Mouse (Mus musculus) layer of hippocampus, adult 8-10 months (tissue): ENCODE measurements around the gene Fbrsl1. TPM values are rescaled to one million over a fixed set of nuclear protein-coding genes. Genes with fewer than 3 reads are reported as not detected.
A peak's percentile ranks its signal among the peaks of the same experiment; 100 is the strongest.

Experiments used
- DNase-seq, 2 experiments: peaks; one replicate each; pipeline ENCODE4 v3.0.0; 2022; ENCODE audit warnings: low spot score in 2 of 2
- total RNA-seq, 4 experiments: library from RNA; stranded (reverse); gene quantifications; 2 replicates each; pipeline ENCODE4 v1.2.4; 2022

The Fbrsl1 gene
- total RNA-seq, 4 experiments from 2014 or later: 64.9 to 81.4 (median 71.7) TPM

DNA sequence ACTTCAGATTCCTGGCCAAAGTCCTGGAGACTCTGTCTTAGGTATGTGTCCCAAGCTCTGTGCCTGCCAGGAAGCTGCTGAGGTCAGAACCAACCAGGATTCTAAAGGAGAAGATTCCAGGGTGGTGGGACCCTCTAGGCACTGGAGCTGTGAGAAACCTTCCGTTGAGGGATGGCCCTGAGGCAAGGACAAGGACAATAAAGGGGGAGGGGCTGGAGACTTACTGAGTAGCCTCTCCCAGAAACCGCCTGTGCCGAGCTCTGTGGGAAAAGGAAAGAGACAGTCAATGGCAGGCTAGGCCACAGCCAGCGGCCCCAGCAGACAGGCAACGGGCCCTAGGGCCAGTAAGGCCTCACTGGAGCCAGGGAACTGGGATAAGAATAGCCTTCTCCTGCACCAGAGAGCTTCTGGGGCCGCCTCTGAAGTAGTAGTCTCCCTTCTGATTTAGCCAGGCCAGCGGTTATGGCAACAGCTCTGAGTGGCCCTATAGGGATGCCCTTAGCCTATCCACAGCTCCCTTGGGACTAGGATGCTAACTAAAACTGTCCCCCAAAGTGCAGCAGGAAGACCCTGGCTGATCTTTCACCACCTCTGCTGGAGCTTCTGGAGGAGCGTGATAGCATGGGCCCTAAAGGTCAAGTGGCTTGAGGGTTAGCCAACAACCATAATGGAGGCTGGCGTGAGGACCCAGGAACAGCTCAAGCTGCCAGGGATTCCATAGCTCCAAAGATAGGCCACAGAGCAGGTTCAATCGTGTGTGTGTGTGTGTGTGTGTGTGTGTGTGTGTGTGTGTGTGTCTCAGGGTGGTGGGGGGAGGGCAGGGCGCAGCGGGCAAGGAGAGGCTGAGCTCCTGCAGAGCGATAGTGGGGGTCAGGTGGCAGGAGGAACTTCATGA, 32.2 kb downstream of the Fbrsl1 start:
- no peak for DNase-seq

DNA sequence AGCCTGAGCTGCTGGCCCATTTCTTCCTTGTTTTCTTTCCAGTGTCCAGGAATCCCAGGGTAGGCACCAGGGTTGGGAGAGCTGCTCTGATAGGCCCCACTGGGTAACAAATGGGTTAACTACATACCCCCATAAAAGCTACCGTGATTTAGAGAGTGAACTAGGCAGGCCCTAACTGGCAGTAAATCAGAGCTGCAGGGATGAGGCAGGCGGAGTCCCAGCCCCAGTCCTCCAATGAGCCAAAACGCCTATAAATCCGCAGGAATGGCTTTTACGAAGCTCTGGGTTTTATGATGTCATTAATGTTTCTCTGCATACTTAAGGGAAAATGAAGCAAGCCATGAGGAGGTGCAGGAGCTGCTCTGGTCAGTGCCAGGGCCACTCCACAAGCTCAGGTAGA, 33.3 kb downstream of the Fbrsl1 start:
- no peak for DNase-seq

DNA sequence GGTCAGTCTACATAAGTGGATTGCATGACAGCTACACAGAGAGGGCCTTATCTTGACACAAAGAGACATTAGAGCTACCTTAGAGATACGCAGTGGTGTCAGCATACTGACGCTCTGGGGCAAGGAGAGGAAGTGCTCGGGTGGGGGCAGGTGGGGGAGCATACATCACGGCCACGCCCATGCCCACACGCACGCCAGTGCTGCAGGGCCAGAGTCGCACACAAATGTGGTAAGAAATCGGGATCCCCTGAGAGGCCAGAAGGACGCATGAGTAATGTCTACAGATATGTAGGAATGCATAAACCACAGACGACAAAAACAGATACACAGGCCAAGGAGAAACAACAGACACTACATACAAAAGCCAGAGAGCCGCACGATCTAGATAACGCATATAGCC, 35.3 kb downstream of the Fbrsl1 start:
- DNase-seq: no peak

DNA sequence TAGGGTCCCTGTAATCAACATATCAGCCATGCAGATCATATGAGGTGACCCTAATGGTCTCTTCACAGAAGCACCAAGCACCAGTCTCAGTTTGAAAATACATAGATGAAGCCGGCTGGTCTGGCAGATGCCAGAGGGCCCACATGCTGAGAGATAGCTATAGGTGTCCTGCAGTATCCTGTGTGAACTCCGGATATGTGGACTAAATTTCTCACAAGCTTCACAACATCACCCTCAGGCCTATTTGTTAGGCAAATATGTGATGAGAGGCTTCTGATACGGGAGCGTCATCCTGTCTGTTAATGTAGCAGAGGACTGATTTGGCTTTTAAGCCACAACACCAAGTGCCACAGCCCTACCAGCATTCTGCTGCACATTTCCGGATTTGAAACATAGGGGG, 37.9 kb downstream of the Fbrsl1 start:
- DNase-seq: no peak

DNA sequence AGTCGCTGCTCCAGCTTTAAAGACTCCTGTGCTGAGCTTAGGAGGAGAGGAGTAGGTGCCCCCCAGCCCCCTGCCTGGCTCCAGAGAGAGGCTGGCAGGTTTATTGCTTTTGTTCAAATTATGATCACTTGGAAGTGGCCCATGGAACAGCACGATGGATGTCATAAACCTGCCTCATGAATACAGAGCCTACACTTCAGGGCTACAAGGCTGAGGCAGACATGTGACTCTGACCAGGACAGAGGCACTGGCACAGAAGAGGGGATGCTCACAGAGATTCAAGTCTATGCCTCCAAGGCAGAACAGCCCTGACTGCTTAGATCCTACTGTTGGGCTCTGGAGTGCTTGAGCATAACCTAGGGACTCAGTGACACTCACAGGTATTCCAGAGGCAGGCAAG, 39.3 kb downstream of the Fbrsl1 start:
- DNase-seq: no peak

DNA sequence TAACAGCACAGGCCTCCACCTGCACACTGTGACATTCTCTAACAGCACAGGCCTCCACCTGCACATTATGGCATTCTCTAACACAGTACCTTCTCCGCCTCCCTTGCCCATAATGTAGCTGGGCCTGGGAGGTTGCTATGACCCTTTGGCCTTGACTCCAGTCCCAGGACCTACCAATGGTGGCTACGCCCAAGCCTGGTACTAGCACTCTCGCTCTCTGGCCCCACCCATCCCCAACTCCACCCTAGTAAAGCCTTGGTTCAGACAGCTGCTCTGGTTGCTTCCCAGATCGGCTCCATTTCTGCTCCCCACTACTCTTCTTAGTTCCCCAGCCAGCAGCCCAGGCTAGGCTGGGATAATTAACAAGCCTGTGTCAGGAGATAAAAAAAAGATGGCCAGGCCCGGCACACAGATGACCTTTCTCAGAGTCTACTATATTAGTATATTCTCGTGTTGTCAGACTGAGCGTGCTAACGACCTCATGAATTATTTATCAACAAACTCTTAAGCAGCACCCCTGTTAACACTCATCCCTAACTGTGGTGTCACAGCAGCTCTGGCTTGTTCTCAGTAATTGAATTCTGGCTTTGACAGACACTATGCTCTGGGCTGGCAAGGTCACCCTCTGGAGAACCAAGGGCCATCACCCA, 42.1 kb downstream of the Fbrsl1 start:
- no peak for DNase-seq

DNA sequence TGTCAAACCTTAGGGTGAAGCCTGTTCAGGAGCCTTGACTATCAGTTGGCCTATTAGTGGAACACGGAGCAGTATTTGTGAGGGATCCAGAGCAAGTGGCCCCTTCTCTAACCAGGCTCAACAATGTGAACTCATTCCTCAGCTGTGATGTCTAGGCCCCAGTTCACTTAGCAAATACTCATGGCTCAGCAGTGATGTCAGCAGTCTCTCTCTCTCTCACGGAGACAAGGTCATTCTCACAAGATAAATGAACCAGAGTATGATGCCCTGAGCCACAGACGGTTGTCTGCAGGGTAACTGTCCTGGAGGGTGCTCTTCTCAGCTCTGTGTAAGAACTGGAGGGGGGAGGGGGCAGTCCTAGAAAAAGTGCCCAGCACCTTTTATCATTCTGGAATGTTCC, 44.4 kb downstream of the Fbrsl1 start:
- DNase-seq: no peak

DNA sequence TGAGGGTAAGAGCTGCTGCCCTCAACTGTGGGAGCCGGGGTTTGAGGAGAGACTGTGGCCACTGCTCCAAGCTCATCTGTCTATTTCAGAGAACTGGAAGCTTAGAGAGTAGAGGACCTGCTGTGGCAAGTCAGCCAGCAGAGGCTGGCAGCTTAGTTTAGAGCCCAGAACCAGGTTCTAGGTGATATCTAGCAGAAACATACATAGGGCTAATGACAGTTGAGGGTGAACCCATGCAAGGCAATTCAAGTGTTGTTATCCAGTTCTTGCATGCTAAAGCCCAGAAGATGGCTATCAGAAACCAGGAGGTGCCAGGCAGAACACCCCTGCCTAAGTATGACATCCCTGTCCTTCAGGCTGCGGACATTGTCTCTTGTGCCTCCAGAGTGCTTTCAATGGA, 45.7 kb downstream of the Fbrsl1 start:
- no peak for DNase-seq

DNA sequence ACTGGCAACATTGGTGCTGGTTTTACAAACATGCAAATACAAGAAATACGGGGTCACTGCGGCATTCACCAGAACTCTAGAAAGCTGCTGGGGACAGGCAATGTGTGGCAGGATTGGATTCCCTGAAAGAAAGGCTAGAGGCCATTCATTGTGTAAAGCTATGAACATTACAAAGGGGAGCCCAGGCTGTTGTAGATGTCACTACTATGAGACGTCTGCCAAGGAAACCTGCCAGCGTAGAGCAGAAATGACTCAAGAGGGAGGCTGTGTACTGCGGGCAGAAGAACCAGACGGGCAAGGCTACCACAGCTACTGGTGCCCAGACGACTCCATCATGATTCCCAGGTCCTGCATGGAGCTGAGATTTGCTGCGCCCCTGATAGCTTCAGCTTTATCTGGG, 47.2 kb downstream of the Fbrsl1 start:
- no peak for DNase-seq

DNA sequence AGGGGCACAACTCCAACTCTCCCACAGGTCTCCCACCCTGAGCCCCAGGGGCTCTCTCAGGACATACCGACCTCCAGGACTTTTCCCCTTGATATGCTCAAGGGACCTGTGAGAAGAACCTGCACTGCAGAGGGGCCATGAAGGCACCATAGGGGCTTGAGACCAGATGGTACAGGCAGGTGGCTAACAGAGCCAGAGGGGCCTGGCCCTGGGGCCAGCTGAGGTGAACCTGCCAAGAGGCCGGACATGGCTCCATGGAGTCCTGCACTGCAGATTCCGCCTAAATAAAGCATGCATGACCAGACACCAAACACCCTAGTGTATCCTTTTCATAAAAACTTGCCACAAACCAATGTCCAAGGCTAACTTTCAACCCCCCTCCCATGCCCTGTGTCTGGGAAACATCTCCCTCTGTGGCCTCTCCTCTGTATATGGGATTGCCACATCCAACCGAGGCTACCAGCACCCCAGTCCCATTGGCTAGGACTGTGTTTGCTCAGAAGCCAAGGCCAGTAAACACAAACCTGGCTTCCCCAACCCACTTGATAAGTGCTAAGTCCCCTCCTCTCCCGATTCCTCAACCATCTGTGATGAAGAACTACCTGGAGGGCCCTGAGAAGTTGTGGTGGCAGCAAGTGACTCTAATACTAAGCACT, 53.2 kb downstream of the Fbrsl1 start:
- DNase-seq: no peak

DNA sequence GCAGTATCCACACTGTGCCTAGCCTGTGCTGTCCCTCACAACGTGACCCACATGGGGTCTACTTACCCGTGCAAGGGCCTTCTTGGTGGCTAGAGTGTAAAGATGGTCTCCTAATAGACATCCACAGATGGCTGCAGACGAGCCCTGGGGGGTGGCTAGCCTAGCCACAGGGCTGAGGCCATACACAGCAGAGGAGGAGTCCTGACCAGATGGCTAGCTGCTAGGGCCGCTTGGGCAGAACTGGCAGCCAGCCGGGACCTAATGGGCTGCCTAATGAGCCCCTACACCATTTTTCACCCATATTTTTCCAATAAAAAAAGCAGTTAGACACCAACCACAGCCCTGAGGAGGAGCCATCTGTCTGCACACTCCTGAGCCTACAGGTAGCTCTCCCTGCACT, 55.6 kb downstream of the Fbrsl1 start:
- DNase-seq: no peak

DNA sequence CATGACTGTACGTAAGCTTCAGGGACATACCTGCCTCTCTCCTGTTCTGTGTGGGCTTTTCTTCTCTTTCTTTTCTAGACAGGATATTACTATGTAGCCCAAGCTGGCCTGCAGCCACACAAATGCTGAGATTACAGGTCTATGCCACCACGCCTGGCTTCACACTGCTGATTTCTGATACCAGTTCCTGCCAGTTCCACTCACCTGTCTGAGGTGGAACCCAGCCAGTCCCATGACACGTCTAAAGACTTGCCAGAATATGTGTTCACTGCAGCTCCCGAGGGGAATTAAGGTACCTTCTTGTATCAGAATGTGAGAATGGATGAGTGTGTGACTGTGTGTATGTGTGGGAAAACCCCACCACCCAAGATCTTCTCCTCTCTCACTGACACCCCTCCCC, 57.7 kb downstream of the Fbrsl1 start:
- no peak for DNase-seq

DNA sequence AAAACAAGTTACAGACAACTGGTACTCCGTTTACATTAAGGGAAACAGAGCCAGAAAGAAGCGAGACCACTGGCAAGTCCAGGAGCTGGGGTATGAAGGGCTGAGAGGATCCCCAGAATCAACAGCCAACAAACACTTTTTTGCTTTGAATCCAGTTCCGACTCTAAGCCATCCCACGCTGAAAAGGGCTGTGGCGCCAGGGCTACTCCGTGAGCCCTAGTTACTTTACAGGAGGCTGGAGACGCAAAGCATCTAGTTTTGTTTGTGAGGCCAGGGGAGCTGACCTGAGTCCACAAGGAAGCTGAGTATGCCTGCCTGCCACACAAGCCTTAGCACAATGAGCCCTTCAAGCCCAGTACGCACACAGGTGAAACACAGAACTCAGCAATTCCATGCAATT, 61.0 kb downstream of the Fbrsl1 start:
- no peak for DNase-seq

DNA sequence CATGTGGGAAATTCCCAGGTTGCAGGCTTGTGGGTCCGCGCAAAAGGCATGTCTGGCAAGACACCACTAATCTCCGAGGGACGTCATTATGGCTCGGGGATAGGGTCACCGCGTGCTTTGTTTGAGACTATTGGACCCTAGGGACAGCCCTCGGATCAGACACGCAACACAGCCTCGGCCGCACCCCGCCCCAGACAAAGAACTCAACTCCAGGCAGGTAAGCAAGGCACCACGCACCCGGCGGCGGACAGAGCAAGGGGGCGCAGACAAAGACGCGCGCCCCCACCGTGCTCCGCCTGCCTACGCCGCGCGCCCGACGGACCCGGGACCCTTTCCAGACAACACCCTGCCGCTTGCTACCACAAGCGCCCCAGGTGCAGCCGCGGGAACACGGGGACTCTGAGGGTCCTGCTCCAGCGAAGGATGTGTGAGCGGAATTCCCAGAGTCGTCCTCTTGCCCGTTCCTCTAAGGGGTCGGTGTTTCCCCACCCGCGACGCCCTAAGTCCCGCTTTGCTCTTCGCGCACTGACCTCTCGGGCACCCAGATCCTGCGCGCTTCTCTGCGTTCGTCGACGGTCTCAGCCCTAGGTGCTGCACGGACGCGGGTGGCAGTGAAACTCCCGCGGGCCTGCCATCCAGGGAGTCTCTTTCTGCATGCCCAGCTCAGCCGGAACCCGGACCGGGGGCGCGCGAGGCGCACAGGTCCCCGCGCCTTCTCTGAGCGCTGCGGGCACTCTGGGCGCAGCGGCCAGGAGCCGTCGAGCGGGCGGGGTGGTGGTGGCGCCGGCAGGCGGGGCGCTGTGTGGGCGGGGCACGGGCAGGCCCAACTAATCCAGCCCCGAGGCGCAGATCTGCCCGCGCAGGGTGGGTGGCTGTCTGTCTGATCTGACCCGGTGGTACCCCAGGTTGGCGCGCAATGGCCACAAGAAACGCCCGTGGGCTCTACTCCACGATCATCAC, 61.7 kb downstream of the Fbrsl1 start:
- peak in 1 of 2 experiments; percentile 38 for DNase-seq

DNA sequence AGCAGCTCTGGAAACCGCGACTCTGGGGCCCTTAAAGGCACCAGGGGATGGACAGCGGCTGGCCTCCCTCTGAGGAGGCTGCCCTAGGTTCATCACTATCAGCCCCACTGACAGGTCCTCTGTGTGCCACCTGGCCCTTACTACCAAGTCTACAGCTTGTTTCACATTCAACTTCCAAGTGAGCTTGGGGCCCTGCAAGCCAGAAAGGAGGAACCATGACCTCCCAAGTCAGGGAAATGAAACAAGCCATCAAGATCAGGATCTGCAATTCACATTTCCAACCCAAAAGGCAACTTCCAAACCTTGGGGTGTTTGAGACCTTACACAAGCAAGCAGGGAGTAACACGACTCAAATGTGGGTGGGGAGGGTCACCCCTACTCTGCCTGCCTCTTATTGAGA, 63.0 kb downstream of the Fbrsl1 start:
- no peak for DNase-seq

DNA sequence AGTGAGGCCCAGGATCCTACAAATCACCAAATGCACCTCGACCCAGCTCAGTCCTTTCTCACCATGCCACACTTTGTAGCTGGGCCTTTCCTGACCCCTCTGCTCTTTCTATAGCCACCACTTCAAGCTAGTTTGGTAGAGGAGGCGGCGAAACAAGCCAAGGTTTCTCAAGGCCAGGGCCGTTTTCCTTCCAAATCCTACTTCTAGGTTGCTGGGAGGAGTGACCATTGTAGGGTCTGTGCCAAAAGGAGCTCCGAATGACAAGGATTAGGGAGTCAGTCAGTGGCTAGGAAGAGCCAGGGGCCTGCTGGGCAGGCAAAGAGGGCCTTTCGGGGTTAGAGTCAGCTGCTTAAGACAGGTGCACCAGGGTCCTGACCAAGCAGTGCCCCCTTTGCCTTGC, 63.8 kb downstream of the Fbrsl1 start:
- DNase-seq: no peak

DNA sequence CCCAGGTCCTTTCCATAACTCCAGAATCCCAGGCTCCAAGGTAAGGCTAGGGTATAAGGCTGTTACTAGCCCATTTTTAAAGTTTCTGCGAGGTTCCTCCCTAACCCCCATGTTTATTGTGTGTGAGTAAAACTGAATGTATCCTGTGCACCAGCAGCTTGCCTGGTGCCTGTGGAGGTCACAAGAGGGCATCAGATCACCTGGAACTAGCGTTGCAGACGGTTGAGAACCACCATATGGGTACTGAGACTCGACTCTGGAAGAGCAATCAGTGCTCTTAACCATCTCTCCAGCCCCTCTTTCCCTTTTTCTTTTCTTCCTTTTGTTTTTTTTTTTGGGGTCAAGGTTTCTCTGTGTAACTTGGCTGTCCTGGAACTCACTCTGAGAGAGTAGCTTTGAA, 68.5 kb downstream of the Fbrsl1 start:
- no peak for DNase-seq

DNA sequence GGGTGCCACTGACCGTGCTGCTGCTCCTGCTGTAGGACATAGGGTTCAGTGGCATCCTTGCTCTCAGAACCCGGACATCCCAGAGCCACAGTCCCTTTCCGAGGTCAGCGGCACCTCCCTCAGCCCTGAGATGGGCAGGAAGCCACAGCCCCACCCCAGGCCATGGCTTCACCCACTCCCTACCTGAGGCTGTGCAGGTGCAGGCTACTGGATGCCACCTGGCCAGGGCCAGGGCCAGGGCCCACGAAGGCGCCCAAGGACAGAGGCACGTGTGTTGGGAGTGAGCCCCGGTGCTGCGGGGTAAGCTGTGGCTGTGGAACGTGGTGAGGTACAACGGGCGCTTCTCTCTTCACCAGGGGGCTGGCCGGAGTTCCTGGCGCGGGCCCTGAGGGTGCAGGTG, 69.2 kb downstream of the Fbrsl1 start:
- DNase-seq: no peak

DNA sequence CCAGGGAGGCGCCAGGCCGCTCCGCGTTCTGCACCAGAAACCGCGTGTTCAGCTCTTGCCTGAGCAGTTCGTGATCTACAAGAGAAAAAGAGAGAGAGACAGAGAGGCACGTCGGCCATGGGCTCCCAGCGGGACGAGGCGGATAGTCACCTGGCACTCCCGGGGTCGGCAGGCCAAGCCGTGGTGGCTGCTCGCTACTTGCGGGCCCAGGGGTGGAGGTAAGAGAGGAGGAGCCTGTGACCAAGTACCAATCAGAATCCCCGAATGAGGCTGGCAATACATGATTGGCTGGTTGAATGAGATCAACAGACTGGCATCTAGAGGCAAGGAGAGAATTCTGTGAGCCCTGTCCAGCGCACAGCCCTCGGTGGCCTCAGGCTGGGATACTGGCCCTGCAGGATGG, 70.1 kb downstream of the Fbrsl1 start:
- peak in 1 of 2 experiments; percentile 29 for DNase-seq

DNA sequence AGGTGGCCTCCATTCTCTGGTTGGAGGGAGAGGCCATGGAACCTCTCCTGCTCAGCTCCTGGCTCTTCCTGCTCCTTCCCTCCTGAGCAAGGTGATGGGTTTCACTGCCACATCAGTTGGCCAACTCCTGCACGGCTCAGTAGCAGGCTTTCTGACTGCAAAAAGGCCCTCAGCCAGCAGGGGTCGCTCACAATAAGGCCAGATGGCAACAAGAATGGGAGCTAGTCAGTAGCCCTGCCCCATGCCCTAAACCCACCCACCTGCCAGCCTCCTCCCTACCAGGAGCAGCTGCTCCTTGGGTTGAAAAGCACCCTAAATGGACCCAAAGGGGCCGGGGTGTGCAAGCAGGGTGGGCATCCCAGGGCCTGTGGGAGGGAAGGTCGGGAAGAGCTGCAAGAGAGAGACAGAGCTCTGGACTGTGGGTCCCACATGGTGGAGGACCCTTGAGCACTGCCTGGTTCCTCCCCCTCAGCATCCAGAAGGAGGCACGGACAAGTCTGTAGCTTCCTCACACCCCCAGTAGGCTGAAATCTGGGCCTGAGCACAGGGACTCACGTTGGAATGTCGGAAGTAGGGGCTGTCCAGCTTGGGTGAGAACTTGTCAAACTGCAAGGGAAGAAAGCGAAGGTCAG, 71.4 kb downstream of the Fbrsl1 start:
- peak; percentile 64 to 73 for DNase-seq
